8 mouse cellular contexts compared by ENCODE assay signal in the genomic region with DNA sequence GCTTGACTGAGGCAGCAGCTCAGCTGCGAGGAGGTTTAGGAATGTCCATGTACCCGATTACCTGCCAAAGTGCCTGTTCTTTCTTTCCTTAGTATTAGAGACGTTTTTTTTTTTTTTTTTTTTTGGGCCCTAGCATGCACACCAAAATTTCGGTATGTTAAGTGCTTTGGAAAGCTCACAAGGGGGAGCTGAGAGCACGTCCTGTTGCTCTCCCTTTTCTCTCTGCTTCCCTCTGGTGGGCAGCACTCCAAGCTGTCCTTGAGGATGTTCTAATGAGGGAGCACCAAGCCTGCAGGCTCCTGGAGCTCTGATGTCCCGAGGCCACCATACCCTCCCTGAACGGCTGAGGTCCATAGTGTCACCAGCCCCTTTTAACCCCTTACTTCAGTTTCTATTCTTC. TPM values are rescaled to one million over a fixed set of nuclear protein-coding genes. Genes with fewer than 3 reads are reported as not detected.
DNase-seq lines count a peak whose midpoint lies in the region; ATAC-seq and TF ChIP-seq lines count a peak whose summit lies in the region.

No protein-coding gene starts in this region.

- no peak overlapping the region for H3K4me3 ChIP-seq in forebrain, postnatal 0 days (ENCODE audit: low read depth, low read length)
- no peak overlapping the region for H3K4me3 ChIP-seq in forebrain, embryonic 12.5 days (replicated peaks)
- no peak overlapping the region for H3K4me3 ChIP-seq in hindbrain, postnatal 0 days (ENCODE audit: low read length)
- H3K4me3 ChIP-seq in left cerebral cortex, adult 2 months, result no peak overlapping the region
- no peak overlapping the region for H3K4me3 ChIP-seq in midbrain, postnatal 0 days (ENCODE audit: low read depth, low read length)

- peak; percentile 89 for TF ChIP-seq CTCF in forebrain, postnatal 0 days (IDR thresholded peaks at IDR 0.05; ENCODE audit: low read depth)
- TF ChIP-seq CTCF in hindbrain, postnatal 0 days (IDR thresholded peaks at IDR 0.05; ENCODE audit: low read depth), result peak; percentile 90
- TF ChIP-seq CTCF in left cerebral cortex, adult 2 months (IDR thresholded peaks at IDR 0.05), result peak; percentile 76
- TF ChIP-seq CTCF in midbrain, postnatal 0 days (IDR thresholded peaks at IDR 0.05), result peak; percentile 90

- H3K9ac ChIP-seq in forebrain, postnatal 0 days, result no peak overlapping the region
- no peak overlapping the region for H3K9ac ChIP-seq in forebrain, embryonic 12.5 days
- no peak overlapping the region for H3K9ac ChIP-seq in hindbrain, postnatal 0 days (replicated peaks; ENCODE audit: low read length)
- no peak overlapping the region for H3K9ac ChIP-seq in midbrain, postnatal 0 days (replicated peaks; ENCODE audit: low read length, poor library complexity, severe bottlenecking)

- intact Hi-C loops in left cerebral cortex, adult 2 months (cut with DNase I), result loop anchor here (1.0 to 5.0 kb wide), 2 partner anchors 61 to 108 kb away; no protein-coding TSS in a partner anchor

- 0 out of 2 replicates have a peak, but pooled peaks cover 5% of the 10 kb centered on the region for H3K4me1 ChIP-seq in forebrain, postnatal 0 days (ENCODE audit: insufficient read depth)
- peaks cover 18% of the 10 kb centered on the region for H3K4me1 ChIP-seq in forebrain, embryonic 12.5 days
- 0 out of 2 replicates have a peak, but pooled peaks cover 6% of the 10 kb centered on the region for H3K4me1 ChIP-seq in hindbrain, postnatal 0 days (ENCODE audit: insufficient read depth, low read length)
- no peaks in the 10 kb centered on the region for H3K4me1 ChIP-seq in midbrain, postnatal 0 days (ENCODE audit: insufficient read depth, low read length)

- peak; percentile 84 for DNase-seq in forebrain, postnatal 0 days
- peak; percentile 20 to 65 for DNase-seq in adrenal gland, postnatal 4 days (ENCODE audit: low spot score in 2 of 2)
- peak; percentile 30 to 83 for DNase-seq in frontal cortex, adult 2 months (ENCODE audit: extremely low spot score in 1 of 2, low spot score in 1 of 2)
- DNase-seq in hindbrain, postnatal 0 days (ENCODE audit: low spot score), result peak; percentile 89
- DNase-seq in left cerebral cortex, adult 2 months (ENCODE audit: extremely low spot score in 1 of 2, low spot score in 2 of 2), result peak; percentile 58 to 64
- peak; percentile 84 for DNase-seq in midbrain, postnatal 0 days (ENCODE audit: low spot score)
- peak; percentile 48 for DNase-seq in telencephalon, adult 2 months (ENCODE audit: low read depth, low spot score)

- peaks cover 74% of the 10 kb centered on the region for H3K36me3 ChIP-seq in forebrain, postnatal 0 days (ENCODE audit: insufficient read depth)
- peaks cover 48% of the 10 kb centered on the region for H3K36me3 ChIP-seq in forebrain, embryonic 12.5 days (replicated peaks)
- peaks cover 56% of the 10 kb centered on the region; the same call in 1 of the 2 replicates for H3K36me3 ChIP-seq in hindbrain, postnatal 0 days (ENCODE audit: insufficient read depth, low read length)
- H3K36me3 ChIP-seq in midbrain, postnatal 0 days (ENCODE audit: insufficient read depth, low read length), result peaks cover 52% of the 10 kb centered on the region

- no peak overlapping the region for H3K4me2 ChIP-seq in forebrain, postnatal 0 days (ENCODE audit: low read depth)
- H3K4me2 ChIP-seq in forebrain, embryonic 12.5 days, result no peak overlapping the region
- H3K4me2 ChIP-seq in hindbrain, postnatal 0 days (ENCODE audit: low read depth, low read length), result no peak overlapping the region
- H3K4me2 ChIP-seq in midbrain, postnatal 0 days (ENCODE audit: low read depth, low read length, poor library complexity, severe bottlenecking), result no peak overlapping the region

- H3K9me3 ChIP-seq in forebrain, postnatal 0 days (ENCODE audit: low read length), result no peaks in the 10 kb centered on the region
- H3K9me3 ChIP-seq in forebrain, embryonic 12.5 days, result no peaks in the 10 kb centered on the region
- H3K9me3 ChIP-seq in hindbrain, postnatal 0 days (ENCODE audit: low read length), result no peaks in the 10 kb centered on the region
- H3K9me3 ChIP-seq in midbrain, postnatal 0 days (ENCODE audit: low read length), result no peaks in the 10 kb centered on the region

- ATAC-seq in forebrain, postnatal 0 days, result peak; percentile 83; the same call in 1 of the 2 replicates
- no peak for ATAC-seq in forebrain, embryonic 12.5 days (ENCODE audit: low FRiP score)
- ATAC-seq in hindbrain, postnatal 0 days, result peak; percentile 63; the same call in 1 of the 2 replicates
- peak; percentile 74; the same call in 1 of the 2 replicates for ATAC-seq in midbrain, postnatal 0 days (ENCODE audit: low FRiP score)

- no peak overlapping the region for H3K27ac ChIP-seq in forebrain, postnatal 0 days (ENCODE audit: low read depth, low read length)
- no peak overlapping the region for H3K27ac ChIP-seq in forebrain, embryonic 12.5 days
- H3K27ac ChIP-seq in hindbrain, postnatal 0 days, result no peak overlapping the region
- H3K27ac ChIP-seq in left cerebral cortex, adult 2 months, result no peak overlapping the region
- H3K27ac ChIP-seq in midbrain, postnatal 0 days (ENCODE audit: low read depth, low read length), result no peak overlapping the region

- WGBS in forebrain, postnatal 0 days, result 20% methylated on average over 7 of the region's 7 CpGs
- 34% methylated on average over 7 of the region's 7 CpGs for WGBS in forebrain, embryonic 12.5 days
- WGBS in hindbrain, postnatal 0 days, result 28% methylated on average over 7 of the region's 7 CpGs
- 26% methylated on average over 7 of the region's 7 CpGs for WGBS in midbrain, postnatal 0 days

- no peaks in the 10 kb centered on the region for H3K27me3 ChIP-seq in forebrain, postnatal 0 days (ENCODE audit: insufficient read depth, low read length)
- no peaks in the 10 kb centered on the region for H3K27me3 ChIP-seq in forebrain, embryonic 12.5 days
- H3K27me3 ChIP-seq in hindbrain, postnatal 0 days (ENCODE audit: insufficient read depth, low read length), result no peaks in the 10 kb centered on the region
- no peaks in the 10 kb centered on the region for H3K27me3 ChIP-seq in midbrain, postnatal 0 days (ENCODE audit: insufficient read depth, low read length)

RNA-seq across cellular contexts. Expression of a gene that starts 52.3 kb away (rescaled TPM):
- 14.8 and 17.8 TPM in 2 replicates for total RNA-seq in forebrain, postnatal 0 days (2014; rRNA removed)
- 10.6 and 14.2 TPM in 2 replicates for polyA plus RNA-seq in forebrain, postnatal 0 days (2015; fragmentation: Nextera tagmentation; extraction: Ambion mirVana)
- 12.3 and 12.6 TPM in 2 replicates for polyA plus RNA-seq in forebrain, embryonic 12.5 days (2016; fragmentation: Nextera tagmentation; extraction: Ambion mirVana)
- total RNA-seq in adrenal gland, postnatal 4 days (2021), result 10 to 100 TPM; 36.4 to 39.8 TPM
- 15.9 and 16.8 TPM in 2 replicates for polyA plus RNA-seq in frontal cortex, adult 2 months (2012; rRNA removed)
- total RNA-seq in hindbrain, postnatal 0 days (2014; rRNA removed), result 16.2 and 16.9 TPM in 2 replicates
- polyA plus RNA-seq in hindbrain, postnatal 0 days (2015; fragmentation: Nextera tagmentation; extraction: Ambion mirVana), result 15.1 and 17.2 TPM in 2 replicates
- 10 to 100 TPM; 14.9 to 16.5 TPM for total RNA-seq in left cerebral cortex, adult 2 months (2021)
- total RNA-seq in midbrain, postnatal 0 days (2014; rRNA removed), result 12.9 and 13.9 TPM in 2 replicates
- 13.0 and 13.2 TPM in 2 replicates for polyA plus RNA-seq in midbrain, postnatal 0 days (2015; fragmentation: Nextera tagmentation; extraction: Ambion mirVana)
